Mouse (Mus musculus) cortical plate, adult 2 months (tissue): ENCODE measurements at regions not wholly inside any gene's neighbourhood (a gene's known extent, or its start where the extent isn't known, plus 50 kb on each side); places are given as distances from the start of the nearest gene placed in this dataset.

Experiments used
- CTCF ChIP-seq: fragments of 200-500 bp; IDR thresholded peaks from 2 replicates; pipeline ENCODE4 v1.5.1; 2011; ENCODE audit warnings: mild to moderate bottlenecking, control low read depth, low read length; ENCODE audit not compliant: insufficient read depth; ENCODE audit errors: extremely low read depth
- POLR2A ChIP-seq: fragments of 200-500 bp; IDR thresholded peaks from 2 replicates; pipeline ENCODE4 v1.6.1; 2011; ENCODE audit warnings: mild to moderate bottlenecking, low read length, control low read depth; ENCODE audit not compliant: insufficient read depth; ENCODE audit errors: extremely low read depth

DNA sequence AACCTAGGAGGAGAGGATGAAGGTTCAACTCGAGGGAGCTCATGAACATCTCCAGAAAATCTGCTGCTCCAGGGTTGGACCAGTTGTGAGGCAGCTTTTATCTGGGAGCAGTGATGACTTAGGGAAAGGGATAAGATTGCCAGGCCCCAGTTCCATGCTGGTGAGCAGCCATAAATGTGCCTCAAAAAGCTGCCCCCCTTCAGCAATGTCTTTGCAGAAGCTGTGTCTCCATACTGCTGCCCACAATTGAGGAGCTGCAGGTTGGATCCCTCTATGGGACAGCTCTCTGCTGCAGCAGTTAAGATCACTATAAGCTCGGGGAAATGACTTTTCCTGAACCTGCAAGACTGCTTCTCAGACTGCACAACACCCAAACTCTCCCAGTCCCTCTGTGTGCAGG lies 543.7 kb downstream of the Nfib start:
- no peak for TF ChIP-seq CTCF
- no peak for TF ChIP-seq POLR2A
